Mouse (Mus musculus): ENCODE measurements around the gene Bri3.

DNA sequence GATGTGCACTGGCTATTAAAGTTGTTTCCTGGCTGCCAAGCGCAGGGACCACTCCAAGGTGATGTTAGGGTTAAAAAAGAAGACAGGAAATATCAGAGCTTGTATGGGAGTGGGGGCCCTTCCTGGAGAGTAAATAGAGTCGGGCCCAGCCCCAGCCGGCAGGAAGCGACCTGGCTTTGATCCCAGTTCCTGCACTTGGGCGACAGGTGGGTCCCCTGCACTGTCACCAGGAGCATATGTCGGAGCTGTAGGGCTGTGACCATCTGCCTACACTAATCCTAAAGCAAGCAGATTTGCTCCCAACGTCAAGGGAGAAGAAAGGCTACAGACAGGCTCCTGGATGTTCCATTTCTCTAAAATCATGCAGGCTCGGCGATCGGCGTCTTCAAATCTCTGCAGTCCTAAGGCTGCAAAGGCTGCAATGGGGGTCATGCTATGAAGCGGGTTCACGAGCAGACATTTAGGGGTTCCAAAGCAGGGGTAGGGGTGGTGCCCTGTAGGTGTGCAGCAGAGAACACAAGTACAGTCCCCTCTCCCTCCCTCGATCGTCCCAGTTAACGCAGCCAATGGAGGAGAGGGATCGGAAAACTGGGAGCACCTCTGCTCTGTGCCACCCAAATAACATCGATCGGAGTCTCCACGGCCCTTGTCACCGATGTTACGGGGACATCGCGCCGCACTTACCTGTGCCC is 21.3 kb upstream of the Bri3 start:
- no peak for TF ChIP-seq CTCF (IDR thresholded peaks at IDR 0.05; ENCODE audit: low read depth, low read length)
- TF ChIP-seq POLR2A (IDR thresholded peaks at IDR 0.05; ENCODE audit: extremely low read depth, insufficient read depth, low read length), result no peak
